Mouse (Mus musculus) C2C12 (cell line): ENCODE results near the gene Braf.

Source experiments
- CTCF ChIP-seq: IDR thresholded peaks from one replicate; pipeline ENCODE4 v1.5.1; 2011; ENCODE audit not compliant: control insufficient read depth, insufficient read depth, insufficient read length
- FOSL1 ChIP-seq: IDR thresholded peaks from one replicate; pipeline ENCODE4 v1.8.0; 2011; ENCODE audit warnings: mild to moderate bottlenecking, low read length; ENCODE audit not compliant: poor library complexity, insufficient read depth, severe bottlenecking
- MAX ChIP-seq: IDR thresholded peaks from one replicate; pipeline ENCODE4 v1.6.1; 2011; ENCODE audit warnings: mild to moderate bottlenecking, control low read depth
- MYOG ChIP-seq: IDR thresholded peaks from one replicate; pipeline ENCODE4 v1.6.1; 2011; ENCODE audit not compliant: control insufficient read depth, insufficient read length; ENCODE audit errors: extremely low read depth
- USF1 ChIP-seq: IDR thresholded peaks from one replicate; pipeline ENCODE4 v1.6.1; 2011; ENCODE audit warnings: low read depth, mild to moderate bottlenecking, control low read depth, moderate library complexity

DNA sequence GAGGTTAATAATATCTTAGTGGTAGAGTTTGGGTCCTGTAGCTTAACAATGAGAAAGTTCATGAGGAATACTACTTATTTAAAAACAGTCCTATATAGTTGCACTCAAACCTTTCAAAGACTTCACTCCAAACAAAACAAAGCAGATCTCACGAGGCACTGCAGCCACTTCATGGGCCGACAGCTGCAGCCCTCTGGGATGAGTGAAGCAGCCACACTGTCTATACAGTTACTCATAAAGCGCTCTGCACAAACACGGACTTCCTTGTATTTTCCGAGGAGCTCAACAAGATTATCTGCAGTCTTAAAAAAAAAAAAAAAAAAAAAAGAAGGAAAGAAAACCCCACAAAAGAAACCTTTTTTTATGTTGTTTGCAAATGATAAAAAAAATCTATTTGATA is 117.9 kb downstream of the Braf start:
- TF ChIP-seq CTCF (no peak), USF1 (no peak), FOSL1 (no peak), MYOG (no peak), MAX (no peak)
